Mouse (Mus musculus) forebrain, embryonic 16.5 days (tissue): ENCODE measurements around the gene Hjurp. TPM values are rescaled to one million over a fixed set of nuclear protein-coding genes. Genes with fewer than 3 reads are reported as not detected.

Experiments
- ATAC-seq: fragments of 200-750 bp; cut with Nextera tagmentation; 2 replicates; pipeline ENCODE4 v1.8.0; 2017; ENCODE audit warnings: mild to moderate bottlenecking, moderate library complexity
- H3K27ac ChIP-seq: fragments of 300-500 bp; sonication (generic); 2 replicates; pipeline ENCODE4 v1.5.1; 2014; ENCODE audit warnings: low read length, control low read depth
- H3K27me3 ChIP-seq: fragments of 300-500 bp; sonication (generic); replicated peaks from 2 replicates; pipeline ENCODE4 v1.6.1; 2014; ENCODE audit warnings: low read length; ENCODE audit not compliant: control insufficient read depth, insufficient read depth
- H3K36me3 ChIP-seq: fragments of 300-500 bp; sonication (generic); 2 replicates; pipeline ENCODE4 v1.6.1; 2014; ENCODE audit not compliant: control insufficient read depth, insufficient read depth
- H3K4me1 ChIP-seq: fragments of 300-500 bp; sonication (generic); replicated peaks from 2 replicates; pipeline ENCODE4 v1.6.1; 2014; ENCODE audit warnings: low read length; ENCODE audit not compliant: control insufficient read depth, insufficient read depth
- H3K4me2 ChIP-seq: fragments of 300-500 bp; sonication (generic); 2 replicates; pipeline ENCODE4 v1.6.1; 2014; ENCODE audit warnings: mild to moderate bottlenecking, low read length, control low read depth
- H3K4me3 ChIP-seq: fragments of 300-500 bp; sonication (generic); replicated peaks from 2 replicates; pipeline ENCODE4 v1.5.1; 2014; ENCODE audit warnings: mild to moderate bottlenecking, low read length, control low read depth
- H3K9ac ChIP-seq: fragments of 300-500 bp; sonication (generic); replicated peaks from 2 replicates; pipeline ENCODE4 v1.6.1; 2014; ENCODE audit warnings: low read depth, low read length, control low read depth
- H3K9me3 ChIP-seq: fragments of 300-500 bp; sonication (generic); 2 replicates; pipeline ENCODE4 v1.6.1; 2016; ENCODE audit warnings: low read length; ENCODE audit not compliant: control insufficient read depth
- WGBS: fragments of 180-500 bp; shearing (Covaris S2); extraction: QIAGEN DNeasy Blood & Tissue Kit; methylation state at CpG from one replicate; pipeline ENCODE4 v1.1.7; 2014; 5-methylcytosine and 5-hydroxymethylcytosine counted together
- polyA plus RNA-seq: library from polyadenylated mRNA; unstranded; fragments of >200 nt; fragmentation: Nextera tagmentation; extraction: Ambion mirVana; gene quantifications from 2 replicates; pipeline ENCODE4 v1.2.1, GENCODE M21; 2015

Hjurp gene
- polyA plus RNA-seq, 1 experiment from 2014 or later: 121 TPM

DNA sequence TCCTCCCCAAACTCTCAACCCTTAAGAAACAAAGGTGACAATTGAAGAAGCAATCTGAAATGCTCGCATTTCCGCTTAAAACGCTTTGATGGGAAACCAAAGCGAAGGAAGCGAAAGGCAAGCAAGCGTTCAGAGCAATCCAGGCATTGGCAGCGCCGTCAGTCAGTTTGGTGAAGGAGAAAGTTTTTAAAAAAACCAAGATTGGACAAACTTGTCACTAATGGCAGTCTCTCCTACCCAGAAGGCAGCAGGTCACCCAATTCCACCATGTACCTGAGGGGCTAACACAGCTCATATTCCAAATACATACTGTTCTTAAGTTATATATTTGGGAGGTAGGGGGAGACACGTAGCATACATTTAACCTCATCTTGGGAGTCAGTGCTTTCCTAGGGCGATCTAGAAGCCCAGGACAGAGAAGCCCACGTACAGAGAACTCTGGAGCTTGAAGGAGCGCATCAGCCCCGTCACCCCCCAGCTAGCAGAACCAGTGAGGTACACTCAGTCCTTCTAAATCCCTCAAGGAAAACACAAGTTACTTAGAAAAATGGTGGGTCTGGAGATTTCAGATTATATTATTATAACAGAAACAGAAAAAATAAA, 2.3 kb downstream of the Hjurp start:
- Histone ChIP-seq H3K36me3 (peaks cover 11% of the 10 kb centered on the region; the same call in 1 of the 2 replicates), H3K4me3 (no peak overlapping the region), H3K9ac (no peak overlapping the region), H3K27ac (no peak overlapping the region), H3K9me3 (no peaks in the 10 kb centered on the region), H3K4me1 (peaks cover 21% of the 10 kb centered on the region), H3K4me2 (no peak overlapping the region), H3K27me3 (no peaks in the 10 kb centered on the region)
- 71% methylated on average over 13 of the region's 13 CpGs for WGBS
- no peak for ATAC-seq

DNA sequence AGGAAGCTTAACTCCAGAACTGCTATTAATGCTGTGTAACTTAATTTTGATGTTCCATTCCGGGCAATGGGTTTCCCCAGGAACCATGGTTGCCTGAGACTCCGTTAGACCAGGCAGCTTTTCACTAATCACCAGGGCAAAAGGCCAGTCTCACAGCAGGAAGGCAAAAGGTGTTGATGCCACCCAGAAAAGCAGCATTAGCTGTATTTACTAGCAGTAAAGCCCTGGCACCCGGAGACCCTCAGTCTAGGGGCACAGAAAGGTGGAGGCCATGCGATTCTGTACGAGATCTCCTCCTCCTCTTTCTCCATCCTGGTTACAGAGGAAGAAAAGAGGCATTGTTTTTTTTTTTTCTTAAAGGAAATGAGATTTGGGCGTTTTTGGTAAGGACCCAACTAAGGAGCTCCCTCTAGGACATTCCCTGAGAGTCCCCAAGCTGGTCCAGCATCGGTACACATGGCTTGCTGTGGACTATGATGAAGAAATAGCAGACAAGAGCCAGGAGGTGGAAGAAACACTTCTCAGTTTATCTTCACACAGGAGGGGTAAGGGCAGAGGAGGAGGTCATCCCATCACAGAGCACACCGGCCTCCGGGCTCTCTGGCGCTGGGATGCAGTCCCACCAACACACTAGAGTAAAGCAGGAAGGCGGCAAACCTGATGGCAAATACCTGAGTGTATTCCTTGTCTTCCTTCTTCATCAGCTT, 2.9 kb downstream of the Hjurp start:
- no peaks in the 10 kb centered on the region for H3K9me3 ChIP-seq
- no peak overlapping the region for H3K4me2 ChIP-seq
- ATAC-seq: no peak
- no peak overlapping the region for H3K4me3 ChIP-seq
- H3K36me3 ChIP-seq: peaks cover 17% of the 10 kb centered on the region
- H3K9ac ChIP-seq: no peak overlapping the region
- H3K4me1 ChIP-seq: peaks cover 21% of the 10 kb centered on the region
- 72% methylated on average over 11 of the region's 11 CpGs for WGBS
- H3K27me3 ChIP-seq: no peaks in the 10 kb centered on the region
- H3K27ac ChIP-seq: no peak overlapping the region

DNA sequence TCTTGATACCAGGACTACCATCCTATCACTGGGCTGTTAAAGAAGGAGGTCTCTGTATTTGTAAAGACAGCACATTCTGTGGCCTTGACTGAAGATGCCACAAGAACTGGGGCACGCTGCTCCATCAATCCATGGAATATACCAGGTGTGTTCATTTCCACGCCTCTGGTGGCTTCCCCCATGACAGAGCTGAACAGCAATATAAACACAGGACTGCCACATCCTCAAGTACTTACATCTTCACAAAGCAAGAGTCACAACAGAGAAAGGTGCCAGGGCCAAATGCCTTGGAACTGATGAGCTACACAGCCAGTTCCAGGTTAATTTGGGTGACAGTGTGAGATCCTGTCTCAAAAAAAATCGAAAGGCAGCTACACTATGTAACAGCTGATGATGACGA, 3.6 kb downstream of the Hjurp start:
- H3K27ac ChIP-seq: no peak overlapping the region
- 84% methylated on average over 4 of the region's 4 CpGs for WGBS
- no peaks in the 10 kb centered on the region for H3K27me3 ChIP-seq
- H3K9ac ChIP-seq: no peak overlapping the region
- peaks cover 24% of the 10 kb centered on the region for H3K36me3 ChIP-seq
- H3K9me3 ChIP-seq: no peaks in the 10 kb centered on the region
- no peak for ATAC-seq
- H3K4me2 ChIP-seq: no peak overlapping the region
- H3K4me1 ChIP-seq: peaks cover 21% of the 10 kb centered on the region
- H3K4me3 ChIP-seq: no peak overlapping the region

DNA sequence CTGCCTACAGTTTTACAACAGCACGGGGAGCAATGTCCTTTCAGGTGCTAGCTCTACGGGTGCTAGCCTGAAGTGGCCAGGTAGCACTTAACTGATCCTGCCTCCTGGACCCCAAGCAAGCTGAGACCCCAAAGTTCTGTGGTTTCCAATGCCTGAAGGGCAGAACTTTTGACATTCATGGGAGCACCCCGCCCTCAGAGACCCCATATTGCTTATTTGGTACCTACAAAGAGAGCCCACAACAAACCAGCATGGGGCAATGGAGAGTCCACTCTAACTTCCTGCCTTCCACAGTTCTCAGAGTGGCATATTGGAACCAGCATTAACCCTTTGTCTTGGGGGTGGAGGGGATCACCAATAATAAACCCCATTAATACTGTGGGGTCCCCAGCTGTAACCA, 4.1 kb downstream of the Hjurp start:
- Histone ChIP-seq H3K27ac (no peak overlapping the region), H3K4me2 (no peak overlapping the region)
- WGBS: 98% methylated on average over 3 of the region's 3 CpGs

DNA sequence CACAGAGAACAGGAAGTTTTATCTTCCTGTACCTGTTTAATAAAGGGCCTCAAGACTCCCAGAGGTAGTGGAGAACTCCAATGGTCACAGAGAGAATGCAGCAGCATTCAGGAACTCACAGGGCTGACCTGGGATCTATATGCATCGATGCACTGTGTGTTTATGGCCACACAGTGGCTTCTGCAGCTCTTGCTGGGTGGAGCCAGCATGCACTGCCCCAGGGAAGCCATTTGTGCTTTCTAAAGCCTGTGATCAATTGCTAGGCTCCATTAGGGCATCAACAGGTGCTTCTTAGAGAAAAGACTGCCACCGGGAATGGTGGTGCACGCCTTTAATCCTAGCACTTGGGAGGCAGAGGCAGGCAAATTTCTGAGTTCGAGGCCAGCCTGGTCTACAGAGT, 4.6 kb downstream of the Hjurp start:
- Histone ChIP-seq H3K27ac (no peak overlapping the region), H3K4me1 (peaks cover 21% of the 10 kb centered on the region), H3K4me3 (no peak overlapping the region), H3K36me3 (peaks cover 33% of the 10 kb centered on the region), H3K9me3 (no peaks in the 10 kb centered on the region), H3K9ac (no peak overlapping the region), H3K27me3 (no peaks in the 10 kb centered on the region), H3K4me2 (no peak overlapping the region)
- WGBS: 64% methylated on average over 4 of the region's 4 CpGs
- no peak for ATAC-seq

More for the DNA sequence above, 4.1 kb downstream of the Hjurp start:
- peaks cover 29% of the 10 kb centered on the region for H3K36me3 ChIP-seq
- no peak overlapping the region for H3K4me3 ChIP-seq
- ATAC-seq: no peak
- H3K9me3 ChIP-seq: no peaks in the 10 kb centered on the region
- H3K27me3 ChIP-seq: no peaks in the 10 kb centered on the region
- no peak overlapping the region for H3K9ac ChIP-seq
- H3K4me1 ChIP-seq: peaks cover 21% of the 10 kb centered on the region

DNA sequence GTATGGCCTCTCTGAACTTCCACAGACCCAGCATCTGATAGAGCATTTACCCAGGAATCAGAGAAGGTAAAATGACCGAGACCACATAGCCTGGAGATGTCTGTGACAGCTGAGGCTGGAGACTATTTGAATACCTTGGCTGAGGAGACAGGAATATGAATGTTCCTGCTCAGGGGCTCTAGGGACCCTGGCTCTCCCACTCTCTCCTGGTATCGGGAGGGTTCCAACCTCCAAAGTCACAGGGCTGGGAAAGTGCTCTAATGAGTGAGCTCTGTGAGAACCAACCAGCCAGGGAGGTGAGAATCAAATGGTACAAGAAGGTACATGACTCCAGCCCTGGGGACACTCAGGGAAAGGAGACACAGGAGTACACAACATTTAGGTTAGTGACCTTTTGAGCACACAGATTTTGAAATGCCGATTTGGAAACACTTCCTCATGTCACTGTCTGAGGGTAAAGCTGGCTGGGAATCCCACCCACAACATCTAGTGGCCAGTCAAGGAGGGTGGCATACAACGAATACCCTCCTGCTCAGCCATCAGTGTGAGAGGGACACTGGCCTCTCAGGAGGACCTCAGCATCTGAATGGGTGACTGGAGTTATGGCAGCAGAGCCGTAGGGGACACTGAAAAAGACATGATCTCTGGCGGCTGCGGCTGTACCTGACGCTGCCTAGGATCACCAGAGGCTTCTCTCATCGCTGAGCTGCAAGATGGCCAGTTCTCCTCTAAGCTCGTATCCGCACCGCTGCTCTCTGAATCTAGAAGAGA, 7.7 kb downstream of the Hjurp start:
- H3K9me3 ChIP-seq: no peaks in the 10 kb centered on the region
- no peak overlapping the region for H3K27ac ChIP-seq
- no peaks in the 10 kb centered on the region for H3K27me3 ChIP-seq
- no peak overlapping the region for H3K4me2 ChIP-seq
- no peak overlapping the region for H3K9ac ChIP-seq
- no peak for ATAC-seq
- 0 out of 2 replicates have a peak, but pooled peaks cover 1% of the 10 kb centered on the region for H3K4me1 ChIP-seq
- 89% methylated on average over 12 of the region's 12 CpGs for WGBS
- peaks cover 62% of the 10 kb centered on the region for H3K36me3 ChIP-seq
- no peak overlapping the region for H3K4me3 ChIP-seq

DNA sequence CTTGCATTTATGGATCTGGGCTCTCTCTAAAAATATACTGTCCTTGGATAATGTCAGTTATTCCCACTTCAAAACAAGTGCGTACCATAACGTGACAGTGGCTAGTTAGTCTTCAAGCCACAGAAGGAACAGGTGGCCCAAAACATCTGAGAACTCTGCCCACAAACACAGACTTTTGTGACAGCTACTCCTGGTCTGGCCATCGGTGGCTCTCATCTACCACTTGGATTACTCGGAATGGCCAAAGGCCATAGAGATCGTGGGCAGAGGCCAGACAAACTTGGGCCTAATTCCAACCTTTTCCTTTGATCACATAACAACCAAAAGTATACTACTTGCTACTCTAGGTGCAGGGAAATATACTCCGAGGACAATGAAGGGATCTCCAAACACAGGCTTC, 9.4 kb downstream of the Hjurp start:
- H3K4me1 ChIP-seq: no peaks in the 10 kb centered on the region
- no peak for ATAC-seq
- H3K27ac ChIP-seq: no peak overlapping the region
- H3K4me2 ChIP-seq: no peak overlapping the region
- no peak overlapping the region for H3K4me3 ChIP-seq
- peaks cover 70% of the 10 kb centered on the region for H3K36me3 ChIP-seq
- H3K27me3 ChIP-seq: no peaks in the 10 kb centered on the region
- H3K9ac ChIP-seq: no peak overlapping the region
- 88% methylated on average over 6 of the region's 6 CpGs for WGBS
- no peaks in the 10 kb centered on the region for H3K9me3 ChIP-seq

DNA sequence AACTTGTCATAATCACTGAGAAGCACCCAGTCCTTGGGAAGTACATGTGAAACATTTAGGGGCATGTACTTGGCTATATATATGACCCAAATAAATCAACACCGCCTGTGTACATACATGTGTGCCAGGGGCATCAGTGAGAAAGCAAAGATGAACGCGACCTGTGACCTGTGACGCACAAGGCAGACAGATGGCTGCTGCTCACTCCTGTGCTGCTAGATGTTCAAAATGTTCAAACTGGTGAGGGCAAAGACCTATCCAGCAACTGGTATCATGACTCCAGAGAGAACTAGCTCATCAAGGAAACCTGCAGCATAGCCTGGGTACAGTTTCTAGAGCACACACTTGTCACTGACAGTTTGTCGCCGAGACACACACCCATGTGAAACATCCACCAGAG, 9.9 kb downstream of the Hjurp start:
- no peaks in the 10 kb centered on the region for H3K9me3 ChIP-seq
- H3K36me3 ChIP-seq: peaks cover 76% of the 10 kb centered on the region
- H3K4me2 ChIP-seq: no peak overlapping the region
- 95% methylated on average over 6 of the region's 6 CpGs for WGBS
- no peak overlapping the region for H3K4me3 ChIP-seq
- H3K27ac ChIP-seq: no peak overlapping the region
- no peak overlapping the region for H3K9ac ChIP-seq
- H3K4me1 ChIP-seq: no peaks in the 10 kb centered on the region
- ATAC-seq: no peak
- H3K27me3 ChIP-seq: no peaks in the 10 kb centered on the region

DNA sequence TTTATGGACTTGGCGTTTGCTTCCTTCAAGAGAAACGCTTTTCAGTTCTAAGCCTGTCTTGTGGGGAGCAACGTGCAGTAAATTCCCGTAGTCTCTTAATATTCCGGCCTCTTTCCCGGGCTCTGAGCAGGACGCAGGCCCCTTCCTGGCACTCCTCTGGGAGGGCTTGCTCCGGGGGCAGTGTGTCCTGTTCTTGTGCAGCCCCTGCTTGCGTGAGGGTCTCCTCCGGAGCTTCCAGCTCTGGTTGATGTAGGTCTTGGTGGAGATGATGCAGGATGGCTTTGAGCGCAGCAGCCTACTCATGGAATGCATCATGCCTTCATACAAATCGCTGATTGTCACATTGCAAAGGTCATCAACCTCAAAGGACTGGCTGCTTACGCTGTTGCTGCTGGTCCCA, 11.3 kb downstream of the Hjurp start:
- no peaks in the 10 kb centered on the region for H3K9me3 ChIP-seq
- H3K4me3 ChIP-seq: no peak overlapping the region
- H3K9ac ChIP-seq: no peak overlapping the region
- no peak overlapping the region for H3K27ac ChIP-seq
- no peak for ATAC-seq
- no peaks in the 10 kb centered on the region for H3K4me1 ChIP-seq
- peaks cover 90% of the 10 kb centered on the region for H3K36me3 ChIP-seq
- WGBS: 92% methylated on average over 13 of the region's 13 CpGs
- H3K4me2 ChIP-seq: no peak overlapping the region
- H3K27me3 ChIP-seq: no peaks in the 10 kb centered on the region
